Mouse (Mus musculus): ENCODE results near the gene Wwox.

Gene Wwox

DNA sequence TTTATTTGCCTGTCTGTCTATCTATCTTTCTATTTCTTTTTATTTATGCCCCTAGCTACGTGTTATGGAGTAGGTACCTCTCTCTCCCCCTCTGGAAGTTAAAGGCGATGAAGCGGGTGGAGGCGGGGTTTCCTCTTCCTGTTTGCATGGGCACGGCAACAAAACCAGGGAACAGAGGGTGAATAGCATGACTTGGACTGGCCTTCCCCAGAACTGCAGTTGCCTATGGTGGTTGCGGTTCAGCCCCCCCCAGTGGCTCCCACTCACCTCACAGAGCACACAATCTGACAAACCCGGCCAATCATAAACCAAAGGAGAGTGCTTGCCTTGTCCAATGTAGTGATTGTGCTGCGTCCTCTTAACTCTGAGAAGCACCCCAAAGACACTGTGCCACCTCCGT lies 671.0 kb downstream of the Wwox start:
- no peak for DNase-seq (ENCODE audit: low spot score)

DNA sequence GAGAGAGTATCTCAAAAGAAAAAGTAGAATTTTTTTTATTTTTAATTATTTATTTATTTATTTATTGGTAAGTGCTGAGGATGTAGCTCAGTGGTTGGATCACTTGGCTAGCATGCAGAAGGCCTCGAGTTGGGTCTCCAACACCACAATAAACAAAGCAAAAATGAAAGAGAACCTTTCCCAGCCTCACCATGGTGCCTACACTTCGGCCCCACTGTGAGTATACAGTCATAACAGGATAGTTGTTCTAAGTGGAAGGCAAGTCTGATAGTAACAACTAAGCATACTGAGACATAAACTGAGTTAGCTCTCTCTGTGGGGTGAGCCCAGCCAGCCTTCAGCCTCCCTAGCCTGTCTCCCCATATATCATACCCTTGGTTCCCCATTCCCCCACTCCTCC lies 672.6 kb downstream of the Wwox start:
- no peak for DNase-seq (ENCODE audit: low spot score)

DNA sequence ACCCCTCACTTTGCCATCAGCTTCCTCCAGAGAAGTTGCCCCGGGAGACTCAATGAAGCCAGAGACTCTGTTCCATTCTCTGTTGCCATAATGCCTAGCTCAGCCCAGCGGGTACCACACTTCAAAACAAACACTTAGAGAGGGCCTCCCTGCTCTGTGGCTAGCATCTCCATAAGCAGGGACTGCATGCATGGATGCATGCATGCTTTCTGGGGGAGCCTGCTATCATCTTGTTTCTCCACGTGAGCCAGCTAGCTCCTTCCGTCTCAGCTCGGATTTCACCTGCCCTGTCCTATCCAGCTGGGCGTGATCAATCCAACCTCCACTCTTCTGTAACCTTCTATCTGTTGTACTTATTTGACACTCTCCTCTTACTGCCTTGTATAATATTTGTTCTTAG lies 675.0 kb downstream of the Wwox start:
- no peak for DNase-seq (ENCODE audit: low spot score)

DNA sequence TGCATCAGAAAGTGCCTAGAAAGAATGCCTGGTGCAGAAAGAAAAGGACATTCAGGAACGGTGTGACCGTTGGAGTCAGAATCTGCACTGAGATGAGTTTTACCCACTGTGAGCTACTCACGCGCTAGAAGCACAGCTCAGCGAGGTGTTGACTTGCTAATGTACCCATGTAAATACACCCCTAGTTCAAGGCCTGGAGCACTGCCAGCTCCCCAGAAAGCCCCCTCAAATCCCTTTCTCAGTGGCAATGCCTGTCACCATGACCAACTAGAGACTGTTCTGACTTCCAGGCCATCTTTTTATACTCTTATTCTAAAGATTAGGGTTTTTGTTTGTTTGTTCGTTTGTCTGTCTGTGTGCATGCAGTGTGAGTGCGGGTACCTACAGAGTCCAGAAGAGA lies 686.6 kb downstream of the Wwox start:
- DNase-seq (ENCODE audit: low spot score) = no peak

DNA sequence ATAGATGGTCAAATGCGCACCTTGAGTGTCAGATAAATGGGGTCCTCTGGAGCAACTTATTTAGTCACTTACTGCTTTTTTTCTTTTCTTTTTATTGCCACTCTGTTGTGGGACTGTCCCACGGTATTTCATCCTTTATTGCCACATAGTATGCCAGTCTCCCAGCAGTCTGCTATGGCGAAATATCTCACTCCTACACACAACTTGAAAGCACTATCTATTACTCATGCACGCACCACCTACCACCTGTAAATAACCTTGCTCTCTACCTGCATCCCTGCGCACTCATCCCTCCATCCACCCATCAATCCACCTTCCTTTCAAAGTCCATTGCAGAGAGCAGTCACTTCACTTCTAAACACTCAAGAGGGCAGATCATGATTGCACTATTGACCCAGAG lies 687.2 kb downstream of the Wwox start:
- no peak for DNase-seq (ENCODE audit: low spot score)

DNA sequence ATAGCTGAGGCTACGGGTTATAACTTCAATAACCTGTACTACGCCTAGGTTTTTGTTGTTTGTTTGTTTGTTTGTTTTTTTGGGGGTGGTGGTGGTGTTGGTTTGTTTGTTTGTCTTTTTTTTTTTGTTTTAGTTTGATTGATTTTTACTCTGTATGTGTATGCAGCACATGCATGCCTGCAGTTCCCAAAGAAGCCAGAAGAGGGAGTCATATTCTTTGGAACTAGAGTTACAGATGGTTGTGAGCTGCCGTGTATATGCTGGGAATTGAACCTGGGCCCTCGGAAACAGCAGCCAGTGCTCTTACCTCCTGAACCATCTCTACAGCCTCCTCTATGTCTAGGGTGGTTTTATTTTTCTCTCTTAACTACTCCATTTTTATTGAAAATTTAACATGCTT lies 689.9 kb downstream of the Wwox start:
- DNase-seq (ENCODE audit: low spot score) = no peak

DNA sequence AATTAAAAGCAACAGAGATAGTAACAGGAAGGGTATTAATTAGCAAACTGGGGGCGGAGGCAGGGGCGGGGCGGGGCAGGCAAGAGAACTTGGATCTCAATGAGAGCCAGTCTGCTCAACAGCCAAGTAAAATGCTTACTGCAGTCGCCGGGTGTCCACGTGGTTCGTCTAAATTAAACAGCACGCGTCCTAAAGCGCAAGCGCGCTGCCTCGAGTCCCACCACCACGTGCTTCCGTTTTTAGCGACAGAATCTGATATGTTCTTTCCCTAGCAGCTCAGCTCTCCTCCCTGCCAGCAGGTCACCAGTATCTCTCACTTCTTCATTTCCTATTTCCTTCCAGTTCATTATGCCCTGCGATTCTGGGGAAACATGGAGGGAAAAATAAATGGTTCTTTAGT lies 693.7 kb downstream of the Wwox start:
- DNase-seq (ENCODE audit: low spot score) = no peak

DNA sequence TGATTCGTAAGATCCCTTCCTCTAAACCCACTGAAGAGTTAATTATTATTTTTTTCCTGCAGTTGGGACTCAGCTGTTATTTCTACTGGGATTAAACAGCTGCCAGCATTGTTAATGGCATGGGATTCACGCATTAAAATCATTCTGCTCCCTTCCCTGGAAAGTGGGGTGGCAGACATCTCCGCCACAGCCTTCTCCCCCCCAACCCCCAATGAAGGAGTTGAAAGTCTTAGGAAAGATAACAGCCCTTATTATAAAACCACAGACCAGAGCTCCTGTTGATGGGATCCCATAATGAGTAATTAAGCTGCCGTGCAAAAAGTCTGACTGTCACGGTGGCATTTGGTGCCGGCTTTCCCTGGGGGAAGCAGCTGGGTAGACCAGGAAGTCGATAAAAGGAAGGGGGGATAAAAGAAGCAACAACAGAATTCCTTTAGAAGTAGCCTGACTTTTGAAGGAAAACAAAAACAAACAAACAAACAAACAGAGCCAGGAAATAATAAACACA lies 694.3 kb downstream of the Wwox start:
- no peak for DNase-seq (ENCODE audit: low spot score)

DNA sequence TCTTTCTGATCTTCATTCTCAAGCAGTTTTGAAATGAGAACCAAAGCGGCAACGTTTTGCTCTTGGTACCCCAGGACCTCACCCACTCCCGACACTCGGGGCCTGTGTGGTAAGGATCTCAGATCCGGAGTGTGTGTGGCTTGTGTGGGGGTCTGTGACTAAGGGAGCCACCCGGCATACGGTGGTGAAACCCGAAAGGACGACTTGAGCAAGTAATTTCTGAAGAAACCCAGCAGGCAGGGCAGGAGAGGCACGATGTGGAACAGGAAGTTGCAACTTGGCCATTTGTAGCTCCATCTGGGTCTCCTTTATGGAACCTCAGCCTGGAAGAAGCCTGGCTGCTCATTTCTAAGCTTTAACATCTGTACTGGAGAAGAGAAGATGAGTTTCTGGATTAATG lies 697.4 kb downstream of the Wwox start:
- DNase-seq (ENCODE audit: low spot score) = no peak

DNA sequence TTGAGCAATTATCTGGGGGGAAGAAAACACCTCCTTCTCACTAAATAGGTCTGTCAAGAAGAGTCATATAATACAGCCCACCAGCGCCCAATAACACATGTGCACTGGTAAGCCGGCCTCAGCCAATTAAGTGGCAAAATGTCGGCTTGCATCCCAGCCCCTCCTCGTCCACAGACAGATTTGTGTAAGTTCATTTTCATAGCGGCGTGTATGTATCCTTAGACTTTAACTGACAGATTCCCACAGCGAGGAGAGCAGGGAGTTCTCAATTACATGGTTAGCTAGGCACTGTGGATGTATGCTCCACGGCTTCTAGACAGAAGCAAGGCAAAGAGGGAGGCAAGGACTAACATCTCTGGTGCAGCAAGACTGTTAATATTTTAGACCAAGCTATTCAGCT lies 702.2 kb downstream of the Wwox start:
- DNase-seq (ENCODE audit: low spot score) = no peak

DNA sequence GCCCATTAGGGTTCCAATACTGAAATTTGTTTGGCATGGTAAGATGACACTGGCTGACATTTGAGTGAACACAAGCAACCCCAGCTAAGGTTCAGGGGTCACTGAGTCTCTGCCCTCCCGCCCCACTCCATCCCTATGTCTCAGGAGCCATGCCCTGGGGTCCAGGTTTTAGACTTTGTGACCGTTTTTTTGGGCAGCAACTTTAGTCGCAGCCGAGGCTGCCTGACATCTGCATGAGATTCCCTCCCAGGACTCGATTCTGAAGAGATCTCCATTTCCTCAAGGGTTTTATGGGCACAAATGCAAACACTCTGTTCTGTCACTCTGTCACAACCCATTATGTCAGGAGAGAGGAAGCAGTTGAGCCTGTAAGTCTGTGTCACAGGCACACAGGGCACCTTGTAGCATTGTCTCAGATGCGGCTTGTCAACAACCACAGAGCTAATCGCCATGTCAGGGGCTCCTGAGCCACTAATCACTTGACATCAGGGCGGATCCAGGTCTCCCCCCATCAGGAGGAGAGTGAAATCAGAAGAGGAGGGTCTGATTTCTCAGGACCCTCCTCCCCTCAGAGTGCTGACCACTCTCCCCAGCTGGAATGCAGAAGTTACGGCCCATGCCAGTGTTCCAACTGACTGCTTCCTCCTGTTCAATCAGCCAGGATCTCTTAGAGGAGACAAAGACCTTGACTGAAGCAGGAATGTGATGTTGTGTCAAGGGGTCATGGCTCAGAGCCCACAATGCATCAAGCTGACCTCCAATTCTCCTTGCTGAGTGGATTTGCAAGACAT lies 704.3 kb downstream of the Wwox start:
- DNase-seq (ENCODE audit: low spot score) = no peak

DNA sequence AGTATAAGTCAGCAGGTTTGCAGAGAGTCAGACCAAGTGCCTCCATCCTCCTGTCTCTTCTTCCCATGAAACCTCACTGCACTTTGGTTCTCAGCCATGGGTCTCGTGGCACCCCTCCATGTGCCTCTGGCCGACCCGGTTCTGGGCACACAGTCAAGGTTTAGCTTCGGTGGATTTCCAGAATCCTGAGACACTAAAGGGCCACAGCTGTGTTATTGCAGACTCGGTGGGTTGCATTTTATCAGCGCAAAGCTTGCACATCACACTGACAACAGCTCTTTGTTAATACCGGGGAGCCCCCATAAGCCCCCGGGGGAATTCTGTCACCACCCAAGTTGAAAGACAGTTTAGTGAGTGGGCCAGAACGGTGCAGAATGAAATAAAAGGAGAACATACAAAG lies 707.6 kb downstream of the Wwox start:
- no peak for DNase-seq (ENCODE audit: low spot score)

DNA sequence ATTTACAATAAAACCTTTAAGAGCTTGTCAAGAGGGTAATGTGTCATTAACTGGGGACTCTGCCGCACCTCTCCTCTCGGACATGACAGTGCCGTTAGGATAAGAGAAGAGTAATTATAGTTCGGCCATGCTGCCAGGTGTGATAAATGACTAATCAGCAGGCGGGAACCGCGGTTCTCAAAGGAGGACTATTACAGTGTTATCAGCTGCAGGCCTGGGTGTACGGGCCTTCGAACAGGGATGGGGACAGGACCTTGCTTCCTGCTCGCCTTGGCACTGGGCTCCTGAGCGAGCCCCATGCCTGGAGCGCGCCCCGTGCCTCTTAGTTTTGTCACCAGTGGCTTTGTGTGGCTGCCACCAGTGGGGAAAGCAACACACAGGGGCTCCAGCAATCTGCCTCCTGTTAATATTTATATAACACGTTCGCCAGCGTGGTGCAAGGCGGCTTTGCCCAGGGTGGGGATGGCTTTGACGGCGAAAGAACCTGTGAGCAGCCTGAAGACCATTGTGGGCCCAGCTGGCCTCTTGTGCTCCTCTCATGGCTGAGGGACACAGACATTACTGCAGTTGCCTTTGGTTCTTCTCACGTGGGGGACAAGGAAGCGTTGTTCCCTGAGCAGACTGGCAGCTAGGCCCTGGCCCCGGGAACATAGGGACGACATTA lies 711.1 kb downstream of the Wwox start:
- DNase-seq (ENCODE audit: low spot score) = peak; percentile 19

DNA sequence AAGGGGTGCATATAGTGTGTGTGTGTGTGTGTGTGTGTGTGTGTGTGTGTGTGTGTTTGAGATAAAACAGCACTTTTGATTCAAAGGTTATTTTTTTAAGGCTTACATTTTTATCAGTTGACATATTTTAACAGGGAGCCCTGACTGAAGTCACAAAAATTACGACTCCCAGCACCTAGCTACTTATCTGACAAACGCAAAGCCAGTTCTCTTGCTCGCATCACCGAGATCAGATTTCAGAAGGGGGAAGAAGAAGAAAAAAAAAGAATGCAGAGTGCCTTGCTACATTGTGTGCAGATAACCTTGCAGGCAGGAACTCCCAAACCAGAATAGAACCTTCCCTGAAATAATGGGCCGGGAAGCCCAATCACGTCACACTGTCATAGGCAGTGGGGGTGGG lies 712.0 kb downstream of the Wwox start:
- no peak for DNase-seq (ENCODE audit: low spot score)

DNA sequence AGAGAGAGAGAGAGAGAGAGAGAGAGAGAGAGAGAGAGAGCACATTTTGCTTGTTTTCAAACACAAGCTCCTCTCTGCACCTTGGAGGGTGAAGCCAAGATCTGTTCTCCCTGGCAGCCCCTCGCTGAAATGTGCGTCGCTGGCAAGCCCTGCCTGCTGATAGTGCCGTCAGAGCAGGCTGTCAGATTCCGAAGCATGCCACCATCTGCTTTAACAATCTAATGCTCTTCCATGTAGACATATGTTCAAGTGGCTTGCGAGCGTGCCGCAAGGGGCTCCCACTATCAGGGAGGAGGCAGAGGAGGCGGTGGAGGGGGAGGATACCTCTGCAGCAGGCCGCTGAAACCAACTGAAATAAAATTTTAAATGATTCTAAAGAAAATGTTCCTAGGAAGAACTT lies 714.6 kb downstream of the Wwox start:
- no peak for DNase-seq (ENCODE audit: low spot score)

DNA sequence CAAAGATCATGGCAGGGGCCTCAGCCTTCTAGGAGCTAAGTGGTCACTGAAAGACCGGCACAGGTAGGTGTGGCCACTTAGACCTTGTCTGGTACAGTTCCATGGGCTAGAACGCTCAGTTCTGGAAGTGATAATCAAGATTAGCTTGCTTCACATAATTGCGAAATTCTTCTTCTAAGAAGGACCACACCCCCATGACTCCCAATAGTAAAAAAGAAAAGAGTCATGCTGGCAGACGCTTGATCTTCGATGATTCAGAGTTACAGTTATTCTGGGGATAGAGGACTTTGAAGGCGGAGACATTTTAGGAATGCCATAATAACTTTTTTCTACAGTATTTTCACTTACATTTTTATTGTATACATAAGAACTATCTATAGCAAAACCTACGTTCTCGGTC lies 716.7 kb downstream of the Wwox start:
- DNase-seq (ENCODE audit: low spot score) = no peak

DNA sequence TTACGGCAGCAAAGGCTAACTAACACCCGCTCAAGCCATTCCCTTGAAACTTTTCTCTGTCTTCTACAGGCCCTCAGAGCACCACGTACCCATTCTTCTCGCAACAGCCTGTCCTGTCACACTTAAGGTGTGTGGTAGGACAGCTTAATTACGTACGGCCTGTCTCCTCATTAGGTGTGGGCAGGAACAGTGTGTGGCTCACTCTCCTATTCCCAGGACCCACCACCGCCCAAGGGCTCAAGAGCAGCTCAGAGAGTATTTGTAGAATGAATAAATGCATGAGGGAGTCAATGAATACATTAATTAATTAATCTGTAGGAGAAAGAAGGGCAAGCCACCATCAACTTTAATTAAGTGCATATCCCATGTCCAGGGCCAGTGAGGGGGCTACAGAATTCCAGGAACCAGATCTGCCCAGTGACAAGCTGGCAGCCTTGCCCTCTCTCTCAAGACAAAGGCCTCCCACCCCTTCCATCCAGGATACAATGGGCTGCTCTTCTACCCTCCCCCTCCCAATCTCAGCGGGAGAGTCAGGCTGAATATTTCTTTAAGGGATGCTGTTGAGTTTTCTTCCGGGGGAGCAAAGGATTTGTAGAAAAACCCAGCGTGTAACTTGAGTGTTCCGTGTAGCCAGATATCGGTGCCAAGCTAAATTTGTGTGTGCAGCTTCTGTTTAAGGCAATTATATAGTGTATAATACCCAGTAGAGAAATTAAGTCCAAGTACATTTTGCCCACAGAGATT lies 718.7 kb downstream of the Wwox start:
- no peak for DNase-seq (ENCODE audit: low spot score)

DNA sequence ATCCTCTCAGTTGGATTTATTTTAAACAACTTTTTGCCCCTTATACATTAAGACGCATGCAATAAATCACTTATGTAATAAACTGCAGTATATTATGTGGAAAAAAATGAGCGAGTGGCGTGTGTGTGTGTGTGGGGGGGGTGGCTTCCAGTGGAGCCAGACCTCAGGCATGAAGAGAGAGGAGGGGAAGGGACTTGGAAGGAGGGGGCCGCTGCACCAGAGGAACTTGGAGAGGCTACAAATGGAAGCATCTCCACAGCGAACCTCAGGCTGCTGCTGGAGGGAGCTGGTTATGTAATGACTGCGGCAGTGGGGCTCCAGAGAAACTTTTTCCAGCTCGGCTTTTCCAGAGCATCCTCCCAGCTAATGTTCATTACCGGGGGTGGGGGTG lies 719.3 kb downstream of the Wwox start:
- no peak for DNase-seq (ENCODE audit: low spot score)

DNA sequence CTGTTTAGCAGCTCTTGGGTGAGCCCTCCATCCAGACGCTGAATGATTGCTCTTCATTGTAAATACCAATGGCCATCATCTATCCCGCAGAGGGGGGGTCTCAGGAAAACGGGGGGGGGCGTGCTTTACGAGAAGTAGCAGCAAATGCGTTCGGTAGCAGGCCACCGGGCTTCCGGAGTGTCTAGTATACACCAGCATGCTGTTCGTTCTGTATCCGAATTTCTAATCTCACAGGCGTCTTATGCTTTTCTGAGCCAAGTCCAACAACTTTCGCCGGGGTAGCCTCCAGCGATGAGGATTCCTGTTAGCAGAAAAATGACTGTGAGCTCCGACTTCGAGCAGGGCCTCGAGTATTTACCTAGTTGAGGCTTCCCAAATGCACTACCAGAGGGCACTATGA lies 719.8 kb downstream of the Wwox start:
- no peak for DNase-seq (ENCODE audit: low spot score)

DNA sequence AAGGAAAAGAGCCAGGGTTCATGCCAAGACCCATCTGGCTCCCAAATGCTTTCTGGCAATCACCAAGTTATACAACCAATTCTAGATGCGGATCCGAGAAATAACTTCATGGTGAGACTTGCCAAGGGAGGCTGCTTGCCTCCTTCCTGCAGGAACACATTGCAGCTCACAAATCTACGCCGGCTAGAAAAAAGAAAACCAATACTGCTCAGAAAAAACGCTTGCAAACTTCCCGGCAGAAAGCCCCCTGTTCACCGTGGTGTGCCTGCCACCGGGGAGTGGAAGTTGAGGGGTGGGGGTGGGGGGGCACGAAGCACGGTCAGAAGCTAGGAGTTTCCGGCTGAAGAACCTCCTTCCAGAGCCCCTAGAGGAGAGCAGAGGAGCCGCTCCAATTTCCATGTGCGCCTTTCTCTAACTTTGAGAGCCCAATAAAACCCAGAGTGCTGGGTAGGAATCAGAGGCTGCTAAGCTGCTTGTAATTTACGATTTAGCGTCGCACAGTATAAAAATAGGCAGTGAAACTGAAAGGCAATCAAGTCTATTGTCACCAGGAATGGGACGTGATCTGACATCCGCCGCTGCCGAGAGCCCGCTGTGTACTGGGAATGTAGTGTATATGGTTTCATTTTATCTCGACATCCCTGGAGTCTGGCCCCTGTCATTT lies 720.4 kb downstream of the Wwox start:
- DNase-seq (ENCODE audit: low spot score) = no peak

DNA sequence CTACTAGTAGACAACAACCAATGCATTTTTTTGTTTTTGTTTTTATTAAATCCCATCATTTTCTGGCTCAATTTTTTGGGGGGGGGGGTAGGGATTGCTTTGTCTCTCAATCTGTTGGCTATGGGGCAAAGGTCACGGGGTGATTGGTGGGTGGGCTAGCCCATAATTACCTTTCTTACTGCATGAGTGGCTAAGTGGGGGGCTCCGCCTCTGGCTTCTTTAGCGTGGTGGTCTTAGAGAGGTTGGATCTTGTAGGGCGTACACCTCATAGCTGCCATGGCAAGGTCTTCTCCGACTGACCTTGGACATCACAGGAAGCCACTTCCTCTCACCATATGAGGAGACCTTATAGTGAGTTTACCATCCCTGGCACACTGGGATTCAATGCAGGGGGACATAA lies 721.0 kb downstream of the Wwox start:
- DNase-seq (ENCODE audit: low spot score) = no peak

DNA sequence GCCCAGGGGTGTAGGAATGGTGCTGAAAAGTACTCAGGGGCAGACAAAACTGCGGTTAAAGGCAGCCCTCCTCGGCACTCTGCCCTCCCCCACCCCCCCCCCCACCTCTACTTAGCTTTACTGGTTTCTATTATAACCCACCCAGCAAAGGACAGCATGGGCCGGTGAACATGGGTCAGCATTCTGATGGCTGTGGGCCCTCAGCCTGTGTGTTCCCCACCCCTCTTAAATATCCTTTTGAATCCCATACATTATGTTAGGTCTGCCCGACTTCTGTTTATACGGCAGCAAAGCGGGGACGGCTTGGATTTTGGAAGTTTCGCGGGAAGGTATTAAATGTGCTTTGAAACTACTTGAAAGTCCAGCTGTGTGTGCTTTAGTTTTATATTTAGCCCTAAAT lies 722.1 kb downstream of the Wwox start:
- no peak for DNase-seq (ENCODE audit: low spot score)

DNA sequence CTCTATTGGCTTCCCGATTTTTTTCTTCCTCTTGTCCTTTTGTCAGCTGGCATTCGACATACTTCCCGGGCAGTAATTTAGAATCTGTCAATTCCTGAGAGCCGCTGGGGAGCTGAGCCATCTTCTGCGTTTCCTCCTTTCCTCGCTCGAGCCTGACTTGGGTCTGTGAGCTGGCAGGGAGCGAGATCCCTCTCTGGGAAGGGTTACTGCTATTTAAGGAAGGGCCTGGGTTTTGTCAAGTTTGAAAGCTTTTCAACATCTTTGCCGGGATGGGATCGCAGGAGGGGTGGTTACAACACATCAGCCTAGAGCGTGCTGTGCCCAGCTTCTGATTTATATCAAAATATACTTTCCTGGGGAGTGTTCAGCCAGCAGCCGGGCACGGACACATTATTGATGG lies 725.4 kb downstream of the Wwox start:
- no peak for DNase-seq (ENCODE audit: low spot score)

Data from c-Kit-positive CD71-positive TER-119-positive erythroid progenitor cells, embryonic 14.5 days (primary cell).